In genomic region chr10:3365671-3366035, GRCm38 (mm10) we compare ENCODE assay signal across 8 mouse cellular contexts. TPM values are rescaled to one million over a fixed set of nuclear protein-coding genes. Genes with fewer than 3 reads are reported as not detected.
A peak's percentile ranks its signal among the peaks of the same experiment; 100 is the strongest.
DNase-seq lines count a peak whose midpoint lies in the region; ATAC-seq lines count a peak whose summit lies in the region.

No protein-coding gene starts in this region.

- H3K27ac ChIP-seq in lung, embryonic 16.5 days (ENCODE audit: low read length), result no peak overlapping the region
- no peak overlapping the region for H3K27ac ChIP-seq in limb, embryonic 13.5 days
- H3K27ac ChIP-seq in stomach, embryonic 14.5 days (ENCODE audit: low read length), result no peak overlapping the region

- peak; percentile 2 for DNase-seq in cerebellum, adult 9-11 months
- DNase-seq in cerebellum, adult 9-10 months, result no peak
- no peak for DNase-seq in lung, adult 18-20 months
- DNase-seq in adipocyte (ENCODE audit: low spot score), result no peak
- DNase-seq in Muller cell, postnatal 12 days (ENCODE audit: inconsistent ontology term), result no peak

- peak overlapping the region; percentile 60 for H3K4me3 ChIP-seq in lung, embryonic 16.5 days (ENCODE audit: low read length)
- peak overlapping the region; percentile 60 for H3K4me3 ChIP-seq in limb, embryonic 13.5 days
- H3K4me3 ChIP-seq in stomach, embryonic 14.5 days (ENCODE audit: low read depth, low read length), result peak overlapping the region; percentile 56

- H3K4me2 ChIP-seq in lung, embryonic 16.5 days (ENCODE audit: low read depth, low read length), result peak overlapping the region; percentile 68
- H3K4me2 ChIP-seq in limb, embryonic 13.5 days (replicated peaks), result peak overlapping the region; percentile 97
- H3K4me2 ChIP-seq in stomach, embryonic 14.5 days (replicated peaks; ENCODE audit: low read depth, low read length), result peak overlapping the region; percentile 98

- WGBS in lung, embryonic 16.5 days, result 38% methylated on average over 5 of the region's 5 CpGs
- WGBS in limb, embryonic 13.5 days, result 35% methylated on average over 5 of the region's 5 CpGs
- 32% methylated on average over 5 of the region's 5 CpGs for WGBS in stomach, embryonic 14.5 days

- H3K27me3 ChIP-seq in lung, embryonic 16.5 days (ENCODE audit: control insufficient read depth, insufficient read depth, low read depth, low read length), result peaks cover 3% of the 10 kb centered on the region; the same call in 1 of the 2 replicates
- H3K27me3 ChIP-seq in limb, embryonic 13.5 days, result peaks cover 43% of the 10 kb centered on the region
- H3K27me3 ChIP-seq in stomach, embryonic 14.5 days (ENCODE audit: control insufficient read depth, insufficient read depth, low read length), result peaks cover 4% of the 10 kb centered on the region; the same call in 1 of the 2 replicates

- H3K9ac ChIP-seq in lung, embryonic 16.5 days (ENCODE audit: low read length), result peak overlapping the region; percentile 67
- H3K9ac ChIP-seq in limb, embryonic 13.5 days, result no peak overlapping the region
- no peak overlapping the region for H3K9ac ChIP-seq in stomach, embryonic 14.5 days (replicated peaks; ENCODE audit: low read depth, low read length)

- no peaks in the 10 kb centered on the region for H3K4me1 ChIP-seq in lung, embryonic 16.5 days (replicated peaks; ENCODE audit: control insufficient read depth, insufficient read depth, low read length)
- peaks cover 15% of the 10 kb centered on the region for H3K4me1 ChIP-seq in limb, embryonic 13.5 days
- H3K4me1 ChIP-seq in stomach, embryonic 14.5 days (ENCODE audit: control insufficient read depth, insufficient read depth, low read length), result peaks cover 9% of the 10 kb centered on the region; the same call in 1 of the 2 replicates

- H3K9me3 ChIP-seq in lung, embryonic 16.5 days (ENCODE audit: control insufficient read depth, low read length), result no peaks in the 10 kb centered on the region
- no peaks in the 10 kb centered on the region for H3K9me3 ChIP-seq in limb, embryonic 13.5 days
- H3K9me3 ChIP-seq in stomach, embryonic 14.5 days (ENCODE audit: control insufficient read depth, low read depth, low read length), result no peaks in the 10 kb centered on the region

- no peaks in the 10 kb centered on the region for H3K36me3 ChIP-seq in lung, embryonic 16.5 days (ENCODE audit: control insufficient read depth, insufficient read depth, low read length)
- no peaks in the 10 kb centered on the region for H3K36me3 ChIP-seq in limb, embryonic 13.5 days
- H3K36me3 ChIP-seq in stomach, embryonic 14.5 days (ENCODE audit: control insufficient read depth, insufficient read depth, low read length), result no peaks in the 10 kb centered on the region

- ATAC-seq in lung, embryonic 16.5 days (ENCODE audit: low read depth), result no peak
- ATAC-seq in limb, embryonic 13.5 days (ENCODE audit: low FRiP score, low read depth), result no peak
- no peak for ATAC-seq in stomach, embryonic 14.5 days (ENCODE audit: insufficient number of reproducible peaks, insufficient read depth, low FRiP score, low read depth)

RNA-seq across cellular contexts. Expression of gene Ppp1r14c, which starts 0.2 kb away (rescaled TPM):
- polyA plus RNA-seq in lung, embryonic 16.5 days (2015; fragmentation: Nextera tagmentation; extraction: Ambion mirVana), result 125 and 133 TPM in 2 replicates
- polyA plus RNA-seq in limb, embryonic 13.5 days (2015; fragmentation: Nextera tagmentation; extraction: Ambion mirVana), result 6.5 and 6.7 TPM in 2 replicates
- 2.7 and 3.0 TPM in 2 replicates for polyA plus RNA-seq in stomach, embryonic 14.5 days (2014; fragmentation: Nextera tagmentation; extraction: Ambion mirVana)

Comparison
In these comparisons a context has a peak if more than half of its experiments do, and no peak if none do; other contexts are left out.
1. RNA of gene Ppp1r14c, which starts 0.2 kb away (polyA plus RNA-seq): 125 to 133 TPM in lung, embryonic 16.5 days; 6.5 to 6.7 TPM in limb, embryonic 13.5 days and 2.7 to 3.0 TPM in stomach, embryonic 14.5 days; every median in the first group is over 10 times any median in the second.
2. Peak in every context shown above with its lines, with median percentiles within 50 percentile points of each other: H3K4me2 ChIP-seq and H3K4me3 ChIP-seq.